Mouse (Mus musculus) lung, postnatal 0 days (tissue): ENCODE results near the gene Jazf1.

ENCODE experiments used
- CTCF ChIP-seq: IDR thresholded peaks from 2 replicates; pipeline ENCODE4 v1.5.1; 2016; ENCODE audit warnings: antibody characterized with exemption, mild to moderate bottlenecking
- EP300 ChIP-seq: IDR thresholded peaks from 2 replicates; pipeline ENCODE4 v1.6.1; 2016; ENCODE audit warnings: antibody characterized with exemption, mild to moderate bottlenecking, control low read depth

- TF ChIP-seq CTCF (no peak), EP300 (no peak)
These were observed 191.3 kb downstream of the Jazf1 start for GRCm38 (mm10) chr6:52877176-52877575.
